Mouse (Mus musculus): ENCODE measurements at regions not wholly inside any gene's neighbourhood (a gene's known extent, or its start where the extent isn't known, plus 50 kb on each side); places are given as distances from the start of the nearest gene placed in this dataset.
A peak's percentile ranks its signal among the peaks of the same experiment; 100 is the strongest.

- no peak for DNase-seq
- intact Hi-C loops (cut with DNase I; ENCODE audit: low total_unique reads): no loop called here
Observed at GRCm38 (mm10) chr3:48207950-48208349, 1549.2 kb downstream of the Pcdh18 start.

GRCm38 (mm10) chr3:48194300-48194699, 1562.8 kb downstream of the Pcdh18 start:
- no peak for DNase-seq
- intact Hi-C loops (cut with DNase I; ENCODE audit: low total_unique reads): no loop called here

GRCm38 (mm10) chr3:48144885-48145284, 1612.2 kb downstream of the Pcdh18 start:
- intact Hi-C loops (cut with DNase I; ENCODE audit: low total_unique reads): no loop called here
- DNase-seq: no peak

- peak; percentile 12 for DNase-seq
- intact Hi-C loops (cut with DNase I; ENCODE audit: low total_unique reads): no loop called here
Observed at GRCm38 (mm10) chr3:48134938-48135337, 1622.2 kb downstream of the Pcdh18 start.

- intact Hi-C loops (cut with DNase I; ENCODE audit: low total_unique reads): no loop called here
- DNase-seq: no peak
Observed at GRCm38 (mm10) chr3:48124263-48124662, 1632.9 kb downstream of the Pcdh18 start.

GRCm38 (mm10) chr3:48100847-48101246, 1652.8 kb upstream of the Pabpc4l start:
- DNase-seq: no peak

GRCm38 (mm10) chr3:48080616-48081015, 1632.6 kb upstream of the Pabpc4l start:
- intact Hi-C loops (cut with DNase I; ENCODE audit: low total_unique reads): no loop called here
- DNase-seq: no peak

More at GRCm38 (mm10) chr3:48100847-48101246, 1652.8 kb upstream of the Pabpc4l start:
- intact Hi-C loops (cut with DNase I; ENCODE audit: low total_unique reads): no loop called here

GRCm38 (mm10) chr3:48075306-48075705, 1627.3 kb upstream of the Pabpc4l start:
- intact Hi-C loops (cut with DNase I; ENCODE audit: low total_unique reads): no loop called here
- no peak for DNase-seq

GRCm38 (mm10) chr3:48068628-48069027, 1620.6 kb upstream of the Pabpc4l start:
- intact Hi-C loops (cut with DNase I; ENCODE audit: low total_unique reads): no loop called here

More at GRCm38 (mm10) chr3:48068628-48069027, 1620.6 kb upstream of the Pabpc4l start:
- DNase-seq: no peak
